Mouse (Mus musculus) B cell, adult (primary cell): ENCODE results near the gene Adam22. TPM values are rescaled to one million over a fixed set of nuclear protein-coding genes. Genes with fewer than 3 reads are reported as not detected.

Experiments
- total RNA-seq: library from RNA; stranded (reverse); gene quantifications from 4 replicates; pipeline ENCODE4 v1.2.4, GENCODE M21; 2023; ENCODE audit not compliant: inconsistent age

Adam22 gene
- total RNA-seq = 1.4 TPM in 1 of 4 replicates, not detected in the others

GRCm38 (mm10) chr5:8367614-8368327 lies at the start of gene Adam22:
TSS of gene Adam22 (minus strand) at chr5:8368160.

GRCm38 (mm10) chr5:8045855-8046254 lies 322.1 kb downstream of the Adam22 start, which contains the start of gene Sri:
TSS of gene Sri (plus strand) at chr5:8046078.

Other genes with a start within 250 kb of the Adam22 start
- 39.7 to 47.3 TPM (median 43.0 TPM) in 4 replicates for gene Dbf4, start 54.6 kb upstream of the Adam22 start, total RNA-seq
- gene Slc25a40, start 54.7 kb upstream of the Adam22 start, total RNA-seq = 7.9 to 10.6 TPM (median 9.5 TPM) in 4 replicates